Mouse (Mus musculus): ENCODE measurements at regions not wholly inside any gene's neighbourhood (a gene's known extent, or its start where the extent isn't known, plus 50 kb on each side); places are given as distances from the start of the nearest gene placed in this dataset.

DNA sequence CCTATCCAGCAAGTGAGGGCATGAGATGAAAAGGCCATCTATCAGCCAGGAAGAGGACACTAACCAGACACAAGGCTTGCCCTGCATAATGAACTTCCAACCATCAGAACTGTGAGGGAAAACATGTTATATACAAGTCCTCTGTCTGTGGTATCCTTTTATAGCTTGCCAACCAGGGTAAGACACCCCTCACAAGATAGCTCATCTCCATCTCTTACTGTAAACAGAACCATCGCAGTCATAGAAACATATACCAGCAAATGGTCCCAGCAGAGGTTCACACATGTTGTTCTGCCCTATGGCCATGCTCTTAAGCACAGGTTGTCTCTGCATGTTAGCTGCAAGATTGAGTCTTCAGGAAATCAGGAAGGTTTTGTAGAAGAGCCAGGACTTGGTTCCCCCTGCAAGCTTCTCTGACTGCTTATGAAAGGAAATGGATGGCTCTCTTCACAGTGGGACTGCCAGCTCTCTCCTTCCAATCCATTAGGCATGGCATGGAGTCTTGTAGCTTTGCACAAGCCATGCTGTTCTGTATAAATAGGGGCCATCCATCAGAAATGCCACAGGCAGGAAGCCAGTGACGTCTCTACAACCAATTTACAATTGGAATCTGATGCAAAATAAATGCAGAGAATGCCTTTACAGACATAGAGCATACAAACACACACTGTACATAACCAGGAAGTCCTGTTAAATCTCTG lies 1514.0 kb upstream of the Lrrc6 start:
- no peak for DNase-seq (ENCODE audit: low spot score)

DNA sequence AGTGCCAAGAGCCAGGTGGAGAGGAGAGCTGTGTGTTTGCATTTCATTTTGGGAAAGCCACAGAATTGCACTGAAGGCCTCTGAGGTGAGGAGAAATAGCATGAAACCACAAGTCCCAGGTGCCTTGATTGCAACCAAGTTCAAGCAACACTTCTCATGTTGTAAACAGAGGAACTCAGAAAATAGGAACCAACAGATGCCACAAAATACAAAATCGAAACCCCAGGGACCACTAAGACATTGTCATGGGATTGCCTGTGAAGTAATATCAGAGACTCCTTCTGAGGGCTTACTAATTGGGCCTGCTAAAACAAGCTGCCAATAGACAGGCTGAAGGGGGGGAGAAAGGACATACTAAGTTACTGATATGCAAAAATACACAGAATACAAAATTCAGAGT lies 1510.5 kb upstream of the Lrrc6 start:
- DNase-seq (ENCODE audit: low spot score) = no peak

DNA sequence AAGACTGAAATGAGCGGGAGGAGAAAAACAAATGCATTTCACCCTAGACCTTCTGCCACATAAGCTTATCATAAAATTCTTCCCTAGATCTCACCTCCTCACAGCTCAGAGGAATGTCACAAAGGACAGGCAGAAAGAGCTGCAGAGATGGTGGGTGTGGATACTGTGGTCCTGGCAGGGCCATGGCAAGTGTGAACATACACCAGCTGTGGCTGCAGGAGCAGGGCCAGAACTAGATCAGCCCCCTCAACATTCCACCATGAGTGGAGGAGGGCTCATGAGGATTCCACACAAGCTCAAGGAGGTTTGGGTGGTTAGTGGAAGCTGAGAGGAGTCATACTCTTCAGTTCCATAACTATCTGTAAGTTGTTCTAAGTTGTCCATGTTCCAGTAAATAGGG lies 1509.5 kb upstream of the Lrrc6 start:
- no peak for DNase-seq (ENCODE audit: low spot score)

DNA sequence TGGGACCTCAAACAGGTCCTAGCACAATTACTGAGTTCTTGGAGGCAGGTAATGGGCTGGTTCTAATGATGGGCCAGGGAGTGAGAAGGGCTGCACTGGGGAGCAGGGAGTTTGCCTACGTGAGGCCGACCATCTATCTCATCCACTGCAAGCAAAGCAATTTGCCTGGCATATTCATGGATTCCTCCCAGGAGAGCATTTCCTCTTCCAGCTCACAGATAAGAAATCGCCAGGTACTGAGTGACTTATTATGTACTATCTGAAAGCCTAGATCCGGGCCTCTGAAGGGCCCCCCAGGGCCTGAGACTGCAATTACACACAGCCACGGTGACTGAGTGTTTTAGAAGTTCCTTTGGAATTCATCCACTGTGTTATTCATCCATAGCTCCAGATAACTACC lies 1504.1 kb upstream of the Lrrc6 start:
- no peak for DNase-seq (ENCODE audit: low spot score)

DNA sequence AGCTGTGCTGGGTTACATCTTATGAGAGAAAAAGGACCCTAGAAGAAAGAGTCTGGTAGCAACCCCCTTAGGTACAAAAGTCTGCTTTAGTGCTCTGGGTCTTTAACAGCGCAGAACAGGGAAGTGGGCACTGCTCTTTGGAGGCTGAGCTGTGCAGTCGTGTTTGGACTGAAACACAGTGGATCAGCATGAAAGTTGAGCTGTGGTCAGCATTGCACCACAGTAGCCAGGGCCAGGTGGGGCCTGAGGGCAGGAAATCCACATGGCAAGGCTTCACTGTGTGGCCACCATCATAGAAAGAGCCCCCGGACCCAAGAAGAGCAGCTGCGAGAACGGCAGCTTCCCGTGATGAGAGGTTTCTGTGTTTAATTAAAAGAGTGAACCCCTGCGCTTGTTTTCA lies 1495.8 kb upstream of the Lrrc6 start:
- no peak for DNase-seq (ENCODE audit: low spot score)

DNA sequence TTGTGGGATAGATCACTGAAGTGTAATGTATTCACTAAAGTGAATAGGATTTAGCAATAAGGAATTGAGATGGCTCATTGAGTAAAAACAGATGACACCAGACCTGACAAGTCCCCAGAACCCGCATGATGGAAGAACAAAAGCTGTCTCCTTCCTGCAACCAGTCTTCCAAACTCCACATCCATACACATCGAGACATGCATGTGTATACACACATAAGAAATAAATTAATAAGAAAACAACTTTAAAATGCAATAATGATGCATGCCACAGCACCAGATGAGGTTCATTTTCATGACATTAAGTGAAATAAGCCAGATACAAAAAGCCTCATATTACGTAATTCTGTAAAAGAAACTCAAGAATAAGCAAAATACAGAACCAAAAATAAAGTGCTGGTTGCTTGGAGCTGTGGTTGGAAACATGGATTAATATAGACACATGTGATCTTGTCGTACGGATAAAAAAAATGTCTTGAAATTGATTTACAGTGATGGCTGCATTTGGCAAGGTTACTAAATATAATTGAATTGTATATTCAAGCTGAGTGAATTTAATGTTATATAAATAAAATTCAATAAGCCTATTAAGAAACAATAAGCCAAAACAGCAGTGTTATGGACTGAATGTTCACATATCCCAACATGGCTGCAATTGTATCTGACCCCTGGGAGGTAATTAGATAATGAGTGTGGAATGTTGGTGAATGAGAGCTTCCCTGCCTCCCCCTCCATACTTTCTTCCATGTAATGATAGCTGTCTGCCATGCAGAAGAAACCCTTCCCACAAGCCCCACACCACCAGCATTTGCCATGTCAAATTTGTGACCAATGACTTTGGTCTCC lies 1488.9 kb upstream of the Lrrc6 start:
- DNase-seq (ENCODE audit: low spot score) = no peak

DNA sequence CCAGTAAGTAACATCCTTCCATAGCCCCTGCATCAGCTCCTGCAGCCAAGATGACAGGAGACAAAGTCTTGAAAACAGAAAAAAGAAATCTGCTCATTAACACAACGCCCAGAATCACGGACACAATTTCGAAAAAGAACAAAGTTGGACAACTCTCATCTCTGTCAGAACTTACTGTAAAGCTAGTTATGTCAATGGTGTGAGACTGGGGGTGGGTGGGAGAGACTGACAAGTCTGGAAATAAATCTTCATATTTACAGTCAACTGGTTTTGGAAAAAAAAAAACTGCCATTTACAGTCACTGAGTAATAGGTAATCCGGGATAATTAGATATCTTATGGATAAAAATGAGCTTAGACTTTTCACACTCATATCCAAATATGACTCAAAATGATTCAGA lies 1487.2 kb upstream of the Lrrc6 start:
- no peak for DNase-seq (ENCODE audit: low spot score)

DNA sequence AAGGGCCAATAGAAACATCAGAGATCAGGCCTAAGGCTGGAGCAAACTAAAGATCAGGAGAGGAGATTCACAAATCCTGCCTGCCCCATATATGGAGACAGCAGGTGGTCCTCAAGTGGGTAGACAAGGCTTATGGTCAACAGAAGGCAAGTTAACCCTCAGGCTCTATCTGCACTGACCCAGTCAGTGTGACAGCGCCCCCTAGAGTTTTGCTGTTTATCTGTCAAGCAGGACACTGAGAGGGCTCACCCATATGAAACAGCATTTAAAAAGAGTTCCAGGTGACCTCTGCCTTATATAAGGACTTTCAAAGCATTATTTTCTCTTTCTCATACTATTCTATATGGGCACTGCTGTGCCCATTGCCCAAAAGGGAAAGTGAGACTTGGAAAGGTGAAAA lies 1482.5 kb upstream of the Lrrc6 start:
- DNase-seq (ENCODE audit: low spot score) = no peak

DNA sequence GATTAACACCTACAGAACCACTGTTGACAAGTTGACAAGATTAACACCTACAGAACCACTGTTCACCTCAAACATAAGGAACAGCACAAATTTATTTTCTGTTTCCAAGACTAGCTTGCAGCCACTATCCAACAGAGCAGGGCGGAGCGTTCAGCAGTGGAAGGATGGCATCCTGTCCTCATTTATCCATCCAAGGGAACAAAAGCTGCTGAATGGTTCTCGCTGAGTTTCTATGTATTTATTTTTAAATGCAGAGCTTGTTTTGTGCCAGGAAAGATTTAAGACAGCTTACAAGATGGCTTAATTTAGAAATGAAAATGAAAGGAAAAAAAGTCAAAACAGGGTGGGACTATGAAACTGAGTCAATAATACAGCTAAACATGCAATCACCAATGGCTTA lies 1481.2 kb upstream of the Lrrc6 start:
- DNase-seq (ENCODE audit: low spot score) = no peak

DNA sequence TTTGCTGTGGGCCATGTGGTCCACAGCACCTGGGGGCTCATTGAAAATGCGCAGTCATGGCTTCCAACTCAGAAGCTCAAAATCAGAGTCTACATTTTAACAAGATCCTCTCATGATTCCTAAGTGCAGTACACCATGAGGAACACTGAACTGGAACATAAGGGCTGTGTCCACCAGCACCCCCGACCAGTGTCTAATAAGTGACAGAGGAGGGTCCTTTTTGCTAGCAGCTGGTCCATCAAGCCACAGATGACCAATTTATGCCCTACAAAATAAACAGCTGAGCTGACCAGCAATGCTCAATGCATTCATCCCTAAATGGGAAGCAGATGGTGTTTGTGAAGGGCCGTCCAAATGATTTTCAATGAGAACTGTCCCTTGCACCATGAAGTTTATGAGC lies 1478.7 kb upstream of the Lrrc6 start:
- DNase-seq (ENCODE audit: low spot score) = no peak

DNA sequence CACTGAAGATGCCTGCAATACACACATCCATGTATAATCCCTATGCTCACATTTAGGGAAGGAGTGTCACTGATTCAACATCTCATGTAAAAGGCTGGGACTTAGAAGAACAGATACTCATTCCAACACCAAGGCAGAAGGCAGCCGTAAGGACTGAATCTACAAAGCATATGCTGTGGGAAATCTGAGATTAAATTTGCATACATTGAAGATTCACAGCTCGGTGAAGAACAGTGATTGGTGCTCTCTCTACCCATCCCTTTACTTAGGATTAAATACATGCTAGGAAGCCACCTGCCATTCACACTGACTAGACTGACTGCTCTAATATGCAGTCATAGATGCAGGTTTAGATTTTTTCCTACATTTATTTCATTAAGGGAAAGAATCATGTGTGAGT lies 1476.5 kb upstream of the Lrrc6 start:
- DNase-seq (ENCODE audit: low spot score) = no peak

DNA sequence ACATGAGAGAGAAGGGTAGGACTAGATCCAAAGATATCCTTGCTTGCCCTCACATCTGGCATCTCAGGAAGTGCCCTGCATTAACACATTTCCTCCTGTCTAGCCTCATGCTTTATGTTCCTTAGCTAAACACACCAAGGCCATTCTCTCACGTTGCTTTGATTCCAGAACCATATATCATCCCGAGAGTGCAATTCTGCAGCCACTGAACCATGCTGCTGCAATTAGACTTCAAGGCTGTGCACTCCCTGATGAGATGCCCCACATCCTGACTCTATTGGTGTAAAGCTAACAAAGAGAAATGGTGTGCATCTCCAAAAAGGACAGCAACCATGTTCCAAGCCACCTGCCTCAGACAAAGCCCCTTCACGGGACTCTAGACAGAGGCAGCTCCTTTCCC lies 1471.3 kb upstream of the Lrrc6 start:
- DNase-seq (ENCODE audit: low spot score) = no peak

DNA sequence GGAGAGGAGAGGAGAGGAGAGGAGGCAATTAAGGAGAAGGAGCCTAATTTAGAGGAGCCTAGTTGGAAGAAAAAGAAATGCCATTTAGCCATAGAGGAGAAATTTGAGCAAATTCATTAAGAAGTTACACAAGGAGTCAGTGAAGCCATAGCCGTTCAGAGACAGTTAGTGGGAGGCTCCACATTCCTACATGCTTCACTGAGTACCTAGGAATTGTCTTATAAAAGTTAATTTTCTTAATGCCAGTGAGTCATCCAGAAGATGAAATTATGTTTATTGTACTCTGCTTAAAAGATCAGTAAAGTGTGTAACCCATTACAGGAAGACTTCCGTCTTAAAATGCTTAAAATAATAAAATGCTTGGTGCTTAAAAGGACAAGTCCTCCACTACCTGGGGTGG lies 1453.5 kb upstream of the Lrrc6 start:
- DNase-seq (ENCODE audit: low spot score) = no peak

DNA sequence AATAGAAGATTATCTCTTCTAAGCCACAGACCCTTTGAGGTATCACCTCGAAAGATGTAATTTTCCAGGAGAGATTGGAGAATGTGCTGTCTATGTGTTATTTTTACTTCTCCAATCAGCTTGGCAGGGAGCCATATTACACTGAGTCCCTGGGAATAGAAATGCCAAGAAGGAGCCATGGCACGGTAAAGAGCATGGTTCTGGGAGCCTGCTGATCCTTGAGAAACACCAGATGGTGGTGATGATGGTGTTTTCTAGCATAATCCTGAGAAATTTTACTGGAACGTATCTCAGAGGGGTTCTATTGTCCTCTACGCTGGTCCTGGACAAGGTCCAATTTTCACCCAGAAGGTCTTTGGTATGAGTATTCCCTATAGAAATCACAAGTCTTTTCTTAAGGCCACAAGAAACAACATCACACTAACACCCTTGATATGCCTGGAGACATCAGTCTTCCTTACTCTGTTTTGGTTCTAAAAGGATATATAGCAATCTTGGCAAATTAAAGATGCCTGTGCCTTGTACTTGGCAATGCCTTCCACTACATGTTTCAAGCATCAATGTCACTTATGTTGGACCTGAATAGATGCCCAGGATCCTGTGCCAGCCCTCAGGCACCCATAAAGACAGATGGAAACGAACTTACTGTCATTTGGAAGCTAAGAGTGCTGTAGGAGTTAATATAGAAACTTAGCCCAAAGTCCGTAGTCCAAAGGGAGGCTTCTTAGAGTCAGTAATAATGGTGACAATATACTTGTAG lies 1449.8 kb upstream of the Lrrc6 start:
- no peak for DNase-seq (ENCODE audit: low spot score)

DNA sequence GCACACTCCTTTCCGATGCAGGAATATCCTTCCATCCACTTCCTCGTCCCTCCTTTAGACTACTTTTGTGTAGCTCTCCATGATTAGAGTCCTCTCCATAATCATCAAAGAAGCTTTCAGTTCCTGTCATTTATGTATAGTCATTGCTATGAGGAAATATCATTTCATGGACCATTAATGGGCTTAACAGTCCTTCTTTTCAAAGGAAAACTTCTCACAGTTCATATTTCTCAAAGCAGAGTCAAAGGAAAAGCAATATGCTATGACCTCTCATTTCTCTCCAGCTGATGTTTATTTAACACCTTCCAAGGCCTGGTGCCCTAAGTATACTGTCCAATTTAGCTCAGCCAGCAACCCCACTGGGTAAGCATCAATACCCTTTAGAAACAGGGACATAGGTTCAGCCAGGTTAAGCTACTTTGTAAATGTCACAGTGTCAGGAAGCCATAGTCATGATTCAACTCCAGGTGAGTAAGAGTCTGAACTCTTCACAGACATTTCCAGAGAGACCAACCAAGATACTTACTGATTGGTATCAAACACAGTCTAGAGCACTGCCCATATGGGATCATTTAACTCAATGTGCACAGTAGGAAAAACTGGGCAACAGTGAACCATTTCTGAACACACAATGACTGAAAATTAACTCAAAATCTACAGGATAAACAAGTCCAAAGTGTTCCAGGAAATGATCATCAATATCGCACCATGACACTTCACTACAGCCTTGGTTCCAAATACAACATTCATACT lies 1443.8 kb upstream of the Lrrc6 start:
- no peak for DNase-seq (ENCODE audit: low spot score)

DNA sequence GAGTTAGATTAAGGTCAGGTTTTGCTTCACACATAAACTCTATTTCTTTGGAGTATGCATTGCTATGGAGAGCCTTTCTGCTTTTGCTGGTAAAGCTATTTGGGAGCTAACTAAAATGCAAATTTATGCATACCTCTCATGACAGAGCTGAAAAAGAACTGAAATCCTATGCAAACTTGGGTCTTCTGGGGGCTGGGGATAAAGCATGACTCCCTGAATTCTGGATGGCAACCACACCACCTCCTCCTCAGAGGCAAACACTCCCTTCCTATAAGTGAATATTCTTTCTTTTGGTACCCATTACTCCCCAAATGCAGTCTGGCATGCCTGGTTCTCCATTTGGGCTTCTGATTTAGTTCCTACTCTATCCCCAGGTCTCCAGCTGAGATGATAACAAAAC lies 1442.3 kb upstream of the Lrrc6 start:
- DNase-seq (ENCODE audit: low spot score) = no peak

DNA sequence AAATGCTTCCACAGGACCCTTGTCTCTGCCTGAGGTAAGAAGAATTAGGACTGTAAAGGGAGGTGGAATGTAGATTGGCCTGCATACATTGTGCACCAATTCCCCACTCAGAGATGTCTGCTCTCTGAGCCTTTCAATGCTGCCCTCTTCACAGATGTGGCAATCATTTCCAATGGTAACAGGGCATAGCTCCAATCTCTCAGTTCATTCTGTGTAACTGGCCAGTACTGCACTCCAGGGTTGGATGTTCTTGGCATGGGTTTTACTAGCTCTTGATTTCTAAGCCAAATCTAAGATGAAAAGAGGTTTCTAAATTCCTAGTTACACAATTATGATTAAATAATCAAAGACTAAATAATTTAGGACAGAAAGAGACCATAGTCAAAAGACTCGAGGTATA lies 1439.8 kb upstream of the Lrrc6 start:
- no peak for DNase-seq (ENCODE audit: low spot score)

DNA sequence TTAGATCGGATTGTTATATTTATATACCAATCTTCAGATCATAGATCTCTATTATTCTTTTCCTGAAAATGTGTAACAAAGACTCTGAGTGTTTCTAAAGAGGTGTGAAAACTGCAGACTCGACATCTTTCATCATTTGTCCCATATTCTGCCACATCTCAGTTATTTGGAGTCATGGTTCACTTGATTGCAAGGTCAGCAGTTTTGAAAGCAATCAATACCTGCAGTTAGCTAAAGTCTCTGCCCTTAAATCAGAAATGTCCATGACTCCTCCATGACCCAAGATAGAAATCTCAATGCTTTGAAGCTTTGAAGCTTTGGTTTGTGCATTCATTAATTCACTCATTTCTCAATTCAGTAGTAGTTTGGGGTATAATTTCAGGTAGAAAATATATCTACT lies 1424.2 kb upstream of the Lrrc6 start:
- no peak for DNase-seq (ENCODE audit: low spot score)

DNA sequence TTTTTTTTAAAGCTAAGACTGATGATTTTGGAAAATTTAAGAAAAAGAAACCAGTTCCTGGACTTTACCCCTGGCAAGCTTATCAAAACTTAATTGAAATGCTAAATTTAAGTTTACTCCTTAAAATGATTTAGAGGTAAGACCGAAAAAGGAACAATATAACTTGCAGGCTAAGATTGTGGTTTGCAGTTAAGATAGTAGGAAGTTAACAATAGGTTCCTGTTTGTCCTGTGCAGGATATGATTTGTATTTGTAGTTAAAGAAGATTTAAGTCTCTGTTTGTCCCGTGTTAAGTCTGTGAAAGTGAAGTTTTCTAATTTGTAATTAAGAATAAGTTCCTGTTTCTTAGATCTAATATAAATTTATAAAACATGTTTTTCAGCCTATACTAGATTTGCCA lies 1406.3 kb upstream of the Lrrc6 start:
- DNase-seq (ENCODE audit: low spot score) = no peak

DNA sequence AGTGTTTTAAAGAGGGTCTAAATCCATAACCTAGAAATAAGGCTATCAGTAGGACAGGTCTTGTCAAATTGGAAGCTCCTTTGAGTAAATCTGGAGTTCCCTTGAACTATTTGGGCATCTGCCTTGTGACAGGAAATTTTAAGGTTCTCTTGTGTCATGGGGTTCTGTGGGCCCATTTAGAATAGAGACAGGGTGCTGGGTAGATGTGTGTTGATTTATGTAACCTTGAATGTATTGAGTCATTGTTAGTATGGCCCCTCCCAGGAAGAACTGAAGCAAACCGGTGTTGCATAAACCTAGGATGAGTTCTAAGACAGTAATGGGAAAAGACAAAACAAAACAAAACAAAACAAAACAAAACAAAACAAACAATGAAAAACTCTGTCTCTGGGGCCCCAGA lies 1404.6 kb upstream of the Lrrc6 start:
- no peak for DNase-seq (ENCODE audit: low spot score)

DNA sequence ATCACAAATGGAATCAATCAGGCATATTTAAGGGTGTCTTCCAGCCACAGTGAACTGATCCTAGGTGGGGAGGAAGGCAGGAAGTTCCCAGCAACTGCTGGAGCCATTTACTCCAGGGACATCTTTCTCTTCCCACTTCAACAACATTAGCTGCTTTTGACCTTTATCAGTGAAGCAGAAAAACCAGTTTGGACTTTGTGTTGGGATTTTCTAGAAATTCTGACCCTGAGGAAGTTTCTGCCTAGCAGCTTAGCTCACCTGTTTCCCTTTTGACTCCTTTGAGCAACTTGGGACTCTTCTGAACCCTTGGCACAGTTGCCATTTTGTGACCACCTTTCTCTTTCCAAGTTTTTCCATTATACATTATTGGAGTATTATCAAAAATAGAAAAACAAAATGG lies 1403.9 kb upstream of the Lrrc6 start:
- no peak for DNase-seq (ENCODE audit: low spot score)

DNA sequence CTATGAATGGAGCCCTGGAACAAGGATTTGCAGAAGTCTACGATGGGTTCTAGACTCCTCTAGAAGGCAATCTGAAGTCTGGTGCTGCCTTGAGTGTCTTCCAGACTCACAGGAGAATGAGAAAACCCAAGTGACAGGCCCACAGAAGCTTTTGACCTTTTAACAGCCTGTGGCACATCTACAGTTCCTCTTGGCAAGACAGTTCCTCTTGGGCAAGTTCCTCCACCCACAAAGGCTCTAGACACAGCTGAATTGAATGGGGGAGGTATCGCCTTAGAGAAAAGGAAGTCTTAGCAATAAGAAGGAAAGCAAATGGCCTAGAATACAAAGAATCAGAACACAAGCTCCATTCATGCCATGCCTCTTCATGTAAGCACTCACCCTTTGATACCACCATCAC lies 1402.3 kb upstream of the Lrrc6 start:
- DNase-seq (ENCODE audit: low spot score) = no peak

All from ovary, postnatal 14 days (tissue).